Mouse (Mus musculus) embryonic fibroblast, embryonic 13.5 days (primary cell): Measurements from ENCODE around the gene Trim66.

Experiments used
- CTCF ChIP-seq: IDR thresholded peaks from 2 replicates; pipeline ENCODE4 v1.5.1; 2011; ENCODE audit warnings: mild to moderate bottlenecking, control low read depth, low read length, moderate library complexity, borderline replicate concordance; ENCODE audit not compliant: insufficient read depth
- POLR2A ChIP-seq: IDR thresholded peaks from 2 replicates; pipeline ENCODE4 v1.6.1; 2011; ENCODE audit warnings: low read depth, mild to moderate bottlenecking, control low read depth, low read length, moderate library complexity

- no peak for TF ChIP-seq POLR2A
- TF ChIP-seq CTCF = no peak
These were observed 14.3 kb downstream of the Trim66 start for GRCm38 (mm10) chr7:109493319-109494316.
